Mouse (Mus musculus) liver, adult 2 months (tissue): ENCODE results near the gene Nmrk1. TPM values are rescaled to one million over a fixed set of nuclear protein-coding genes. Genes with fewer than 3 reads are reported as not detected.

Source experiments
- DNase-seq: peaks from one replicate; pipeline ENCODE4 v3.0.0-alpha.2; 2011; ENCODE audit warnings: low read depth, low spot score; ENCODE audit errors: extremely low read depth
- H3K27ac ChIP-seq: fragments of 200-500 bp; replicated peaks from 2 replicates; pipeline ENCODE4 v1.5.1; 2012; ENCODE audit warnings: low read depth, mild to moderate bottlenecking, control low read depth, inconsistent platforms, low read length; ENCODE audit not compliant: insufficient read depth
- H3K27me3 ChIP-seq: fragments of 200-500 bp; 2 replicates; pipeline ENCODE4 v1.6.1; 2012; ENCODE audit warnings: mild to moderate bottlenecking, moderate library complexity, low read length, inconsistent platforms; ENCODE audit not compliant: control insufficient read depth, insufficient read depth
- H3K36me3 ChIP-seq: fragments of 200-500 bp; 2 replicates; pipeline ENCODE4 v1.6.1; 2012; ENCODE audit warnings: low read length, inconsistent platforms; ENCODE audit not compliant: control insufficient read depth, insufficient read depth
- H3K4me1 ChIP-seq: fragments of 200-500 bp; 2 replicates; pipeline ENCODE4 v1.6.1; 2011; ENCODE audit warnings: low read length; ENCODE audit not compliant: control insufficient read depth, insufficient read depth
- H3K4me3 ChIP-seq: fragments of 200-500 bp; 2 replicates; pipeline ENCODE4 v1.5.1; 2011; ENCODE audit warnings: low read depth, mild to moderate bottlenecking, control low read depth, low read length, moderate library complexity; ENCODE audit not compliant: insufficient read depth
- H3K79me2 ChIP-seq: fragments of 200-500 bp; 2 replicates; pipeline ENCODE4 v1.6.1; 2012; ENCODE audit warnings: inconsistent platforms, mild to moderate bottlenecking, low read length, moderate library complexity; ENCODE audit not compliant: control insufficient read depth, insufficient read depth
- H3K9ac ChIP-seq: fragments of 200-500 bp; 2 replicates; pipeline ENCODE4 v1.6.1; 2012; ENCODE audit warnings: low read depth, mild to moderate bottlenecking, control low read depth, inconsistent platforms, low read length
- CTCF ChIP-seq: fragments of 200-500 bp; IDR thresholded peaks from 2 replicates; pipeline ENCODE4 v1.5.1; 2011; ENCODE audit warnings: low read depth, low read length, control low read depth
- POLR2A ChIP-seq: fragments of 200-500 bp; IDR thresholded peaks from 2 replicates; pipeline ENCODE4 v1.6.1; 2011; ENCODE audit warnings: low read length, control low read depth; ENCODE audit not compliant: insufficient read depth; ENCODE audit errors: extremely low read depth
- WGBS: fragments of 180-500 bp; shearing (Covaris S2); methylation state at CpG from one replicate; pipeline ENCODE4 v1.1.7; 2018; 5-methylcytosine and 5-hydroxymethylcytosine counted together
- polyA plus RNA-seq: library from polyadenylated mRNA; depleted of rRNA; stranded (reverse); fragments of >200 nt; gene quantifications from 2 replicates; pipeline ENCODE4 v1.2.3, GENCODE M21; 2012
- total RNA-seq: library from RNA; depleted of rRNA; stranded (reverse); fragments of >200 nt; gene quantifications from 2 replicates; pipeline ENCODE4 v1.2.3, GENCODE M21; 2014

Nmrk1 gene
- total and polyA plus RNA-seq, 2 experiments = 21.9 to 47.4 TPM

DNA sequence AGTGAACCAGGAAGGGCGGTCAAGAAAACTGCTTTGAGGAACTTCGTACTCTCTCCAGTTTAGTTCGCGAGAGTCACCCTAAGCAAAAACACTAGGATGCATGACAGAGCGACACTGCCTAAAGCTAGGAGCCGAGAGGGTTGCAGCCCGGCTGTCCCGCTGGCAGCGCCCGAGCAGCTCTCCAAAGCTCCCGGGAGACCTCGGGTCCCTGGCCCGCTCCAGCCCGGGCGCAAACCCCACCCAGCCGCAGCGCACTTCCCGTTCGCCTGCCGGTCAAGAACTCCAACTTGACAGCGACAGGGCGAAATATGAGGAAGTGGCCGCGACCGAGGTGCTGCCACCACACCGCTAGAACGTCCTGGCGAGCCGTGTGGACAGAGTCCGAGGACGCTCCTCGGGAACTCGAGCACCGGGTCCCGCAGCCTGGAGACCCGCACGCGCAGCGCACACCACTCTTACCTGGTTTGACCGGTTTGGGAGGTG lies 548 bp upstream of the Nmrk1 start:
- H3K27me3 ChIP-seq = no peaks in the 10 kb centered on the region
- H3K4me3 ChIP-seq = peak overlapping the region; percentile 80
- peaks cover 2% of the 10 kb centered on the region; the same call in 1 of the 2 replicates for H3K36me3 ChIP-seq
- H3K4me1 ChIP-seq = peaks cover 15% of the 10 kb centered on the region
- DNase-seq = peak; percentile 61
- peaks cover 21% of the 10 kb centered on the region; the same call in 1 of the 2 replicates for H3K79me2 ChIP-seq
- H3K9ac ChIP-seq = peak overlapping the region; percentile 89
- TF ChIP-seq CTCF = no peak
- TF ChIP-seq POLR2A = no peak
- WGBS = under 1% methylated on average over 40 of the region's 40 CpGs
- H3K27ac ChIP-seq = peak overlapping the region; percentile 82

DNA sequence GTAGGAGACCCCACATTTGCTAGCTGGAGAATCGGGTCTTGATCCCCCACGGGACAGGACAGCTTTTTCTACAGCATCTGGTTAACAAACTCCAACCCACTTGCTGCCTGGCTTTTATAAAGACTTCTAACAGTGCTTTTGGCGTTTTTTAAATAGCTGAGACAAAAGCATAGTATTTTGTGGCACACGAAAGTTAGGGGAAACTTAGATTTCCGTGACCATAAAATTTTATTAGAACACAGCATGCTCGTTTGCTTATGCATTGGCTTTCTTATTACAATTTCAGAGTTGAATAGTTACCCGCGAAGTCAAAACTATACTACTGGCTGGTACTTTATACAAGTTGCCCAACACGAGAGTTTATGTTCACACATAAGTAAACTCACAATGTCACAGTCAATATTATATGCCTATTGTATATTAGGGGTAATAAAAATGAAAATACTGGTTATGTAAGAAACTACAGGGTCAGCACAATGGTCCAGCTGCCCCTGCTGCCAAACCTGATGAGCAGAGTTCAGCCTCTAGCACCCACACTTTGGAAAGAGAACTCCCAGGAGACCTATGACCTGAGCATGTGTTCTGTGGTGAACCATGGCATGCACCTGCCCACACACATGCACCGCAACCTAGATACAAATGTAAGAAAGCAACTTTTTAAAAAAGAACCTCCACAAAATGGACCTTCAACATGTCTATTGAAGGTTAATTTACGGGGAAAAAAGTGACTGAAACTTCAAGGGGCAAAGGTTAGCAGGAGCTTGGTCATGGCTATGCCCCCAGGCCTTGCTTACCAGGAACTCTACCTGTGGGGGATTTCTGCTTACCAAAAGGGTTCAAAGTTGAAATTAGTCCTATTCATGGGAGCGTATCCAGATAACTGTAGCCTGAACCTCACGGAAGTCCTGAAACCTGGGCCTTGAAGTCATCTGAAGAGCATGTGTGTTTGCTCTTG lies 758 bp downstream of the Nmrk1 start:
- Histone ChIP-seq H3K79me2 (peaks cover 16% of the 10 kb centered on the region; the same call in 1 of the 2 replicates), H3K27ac (peak overlapping the region; percentile 95), H3K36me3 (peaks cover 2% of the 10 kb centered on the region; the same call in 1 of the 2 replicates), H3K9ac (peak overlapping the region; percentile 90), H3K4me1 (peaks cover 16% of the 10 kb centered on the region), H3K4me3 (peak overlapping the region; percentile 84), H3K27me3 (no peaks in the 10 kb centered on the region)
- no peak for TF ChIP-seq POLR2A
- WGBS = 15% methylated on average over 13 of the region's 13 CpGs
- peak; percentile 91 for DNase-seq

DNA sequence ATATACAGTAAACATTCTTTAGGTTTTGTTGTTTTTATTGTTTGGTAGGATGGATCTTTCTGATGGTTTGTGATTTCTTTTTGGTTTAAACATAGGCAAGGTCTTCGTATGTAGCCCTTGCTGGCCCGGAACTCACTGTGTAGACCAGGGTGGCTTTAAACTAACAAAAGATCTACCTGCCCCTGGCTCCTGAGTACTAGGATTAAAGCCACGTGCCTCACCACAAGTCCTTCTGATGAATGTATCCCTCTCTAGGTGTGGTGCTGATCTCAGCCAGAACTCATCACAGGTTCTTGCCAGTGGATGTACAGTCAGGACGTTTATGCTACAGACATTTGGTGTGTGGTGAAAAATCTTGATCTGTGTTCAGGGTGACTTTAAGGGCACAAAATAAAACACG lies 6.2 kb downstream of the Nmrk1 start:
- 91% methylated on average over 5 of the region's 5 CpGs for WGBS
- H3K9ac ChIP-seq = no peak overlapping the region
- DNase-seq = no peak
- no peak overlapping the region for H3K27ac ChIP-seq
- peaks cover 37% of the 10 kb centered on the region for H3K36me3 ChIP-seq
- H3K4me1 ChIP-seq = peaks cover 9% of the 10 kb centered on the region
- TF ChIP-seq CTCF (no peak), POLR2A (no peak)
- H3K27me3 ChIP-seq = no peaks in the 10 kb centered on the region
- H3K79me2 ChIP-seq = peaks cover 9% of the 10 kb centered on the region; the same call in 1 of the 2 replicates
- no peak overlapping the region for H3K4me3 ChIP-seq

DNA sequence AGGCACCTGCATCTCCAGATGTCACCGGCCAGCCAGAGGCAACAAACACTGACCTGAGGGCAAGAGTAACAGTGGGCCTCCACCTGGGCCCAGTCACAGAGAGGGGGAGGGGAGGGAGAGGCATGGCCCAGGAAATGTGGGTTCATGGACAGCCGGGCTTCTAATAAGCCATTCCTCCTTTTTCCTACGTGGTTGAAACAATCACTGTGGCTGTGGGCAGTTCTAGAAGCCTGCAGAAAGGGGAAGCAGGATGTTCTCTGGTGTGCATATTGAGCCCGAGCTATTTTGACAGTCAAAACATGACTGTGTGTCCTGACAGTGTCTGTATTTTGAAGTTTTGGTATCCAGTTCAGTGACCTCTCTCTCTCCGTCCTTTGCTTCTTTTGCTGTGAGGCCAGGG lies 7.2 kb downstream of the Nmrk1 start:
- Histone ChIP-seq H3K36me3 (peaks cover 43% of the 10 kb centered on the region), H3K79me2 (peaks cover 6% of the 10 kb centered on the region; the same call in 1 of the 2 replicates), H3K9ac (no peak overlapping the region), H3K4me1 (peaks cover 5% of the 10 kb centered on the region), H3K4me3 (no peak overlapping the region), H3K27me3 (no peaks in the 10 kb centered on the region), H3K27ac (no peak overlapping the region)
- TF ChIP-seq CTCF (no peak), POLR2A (no peak)
- DNase-seq = no peak
- WGBS = 41% methylated on average over 5 of the region's 5 CpGs

DNA sequence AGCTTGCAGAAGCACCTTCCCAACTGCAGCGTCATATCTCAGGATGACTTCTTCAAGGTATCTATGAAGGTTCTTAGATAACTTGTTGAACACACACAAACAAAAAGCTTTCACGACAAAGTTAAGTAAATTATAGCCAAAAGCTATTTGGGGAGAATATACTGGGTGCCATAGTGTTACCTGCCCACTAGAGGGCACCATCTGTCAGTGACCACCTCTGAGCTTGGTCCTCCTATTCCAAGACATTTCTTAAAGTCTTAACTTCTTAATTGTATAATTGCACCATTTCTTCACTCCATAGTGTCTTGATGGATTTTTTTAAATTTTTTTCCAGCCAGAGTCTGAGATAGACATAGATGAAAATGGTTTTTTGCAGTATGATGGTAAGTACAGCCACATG lies 7.8 kb downstream of the Nmrk1 start:
- Histone ChIP-seq H3K36me3 (peaks cover 43% of the 10 kb centered on the region), H3K79me2 (peaks cover 6% of the 10 kb centered on the region; the same call in 1 of the 2 replicates), H3K27ac (no peak overlapping the region), H3K9ac (no peak overlapping the region), H3K27me3 (no peaks in the 10 kb centered on the region), H3K4me1 (peaks cover 3% of the 10 kb centered on the region), H3K4me3 (no peak overlapping the region)
- WGBS = 43% methylated on average over 2 of the region's 2 CpGs
- TF ChIP-seq POLR2A = no peak
- peak; percentile 59; the same call in 1 of the 2 replicates for TF ChIP-seq CTCF
- peak; percentile 21 for DNase-seq
